Mouse (Mus musculus) liver, embryonic 11.5 days (tissue): ENCODE results near the gene Zfp821. TPM values are rescaled to one million over a fixed set of nuclear protein-coding genes. Genes with fewer than 3 reads are reported as not detected.

ENCODE experiments used
- polyA plus RNA-seq: library from polyadenylated mRNA; unstranded; fragments of >200 nt; fragmentation: Nextera tagmentation; extraction: Ambion mirVana; gene quantifications from 2 replicates; pipeline ENCODE4 v1.2.1, GENCODE M21; 2014

The Zfp821 gene
- polyA plus RNA-seq, 1 experiment from 2014 or later, result 11.7 TPM

Other genes starting within 250 kb of the Zfp821 start
- not detected in 2 replicates for gene Pmfbp1, start 211.5 kb upstream of the Zfp821 start, polyA plus RNA-seq
- 25.1 and 29.0 TPM in 2 replicates for gene Dhx38, start 139.7 kb upstream of the Zfp821 start, polyA plus RNA-seq
- gene Txnl4b, start 139.7 kb upstream of the Zfp821 start, polyA plus RNA-seq, result 21.4 and 23.6 TPM in 2 replicates
- 11.5 and 11.7 TPM in 2 replicates for gene Hp, start 126.4 kb upstream of the Zfp821 start, polyA plus RNA-seq
- gene Dhodh, start 96.9 kb upstream of the Zfp821 start, polyA plus RNA-seq, result 58.3 and 64.8 TPM in 2 replicates
- 2.7 and 3.4 TPM in 2 replicates for gene Pkd1l3, start 91.0 kb upstream of the Zfp821 start, polyA plus RNA-seq
- gene Ist1, start 12.3 kb upstream of the Zfp821 start, polyA plus RNA-seq, result 76.4 and 85.5 TPM in 2 replicates
- gene Atxn1l, start 32.2 kb downstream of the Zfp821 start, polyA plus RNA-seq, result 5.6 and 7.5 TPM in 2 replicates
- 32.7 and 36.5 TPM in 2 replicates for gene Ap1g1, start 73.0 kb downstream of the Zfp821 start, polyA plus RNA-seq
- 3.5 and 3.7 TPM in 2 replicates for gene Phlpp2, start 163.0 kb downstream of the Zfp821 start, polyA plus RNA-seq